Mouse (Mus musculus) kidney, embryonic 15.5 days (tissue): ENCODE data around the gene Prkaa1. TPM values are rescaled to one million over a fixed set of nuclear protein-coding genes. Genes with fewer than 3 reads are reported as not detected.
"Not testable (repeated sequence)": the region's sequence is repeated elsewhere in the genome, so short reads cannot be mapped to it uniquely, and the experiment has no call there.

ENCODE experiments used
- ATAC-seq: fragments of 200-750 bp; cut with Nextera tagmentation; replicated peaks from 2 replicates; pipeline ENCODE4 v1.8.0; 2017; ENCODE audit warnings: moderate TSS enrichment; ENCODE audit not compliant: low FRiP score
- H3K27ac ChIP-seq: fragments of 300-500 bp; sonication (generic); 2 replicates; pipeline ENCODE4 v1.5.1; 2015; ENCODE audit warnings: mild to moderate bottlenecking, inconsistent platforms
- H3K27me3 ChIP-seq: fragments of 300-500 bp; sonication (generic); 2 replicates; pipeline ENCODE4 v1.6.1; 2015; ENCODE audit warnings: inconsistent platforms
- H3K36me3 ChIP-seq: fragments of 300-500 bp; sonication (generic); 2 replicates; pipeline ENCODE4 v1.6.1; 2015; ENCODE audit warnings: inconsistent platforms
- H3K4me1 ChIP-seq: fragments of 300-500 bp; sonication (generic); 2 replicates; pipeline ENCODE4 v1.6.1; 2015; ENCODE audit warnings: inconsistent platforms
- H3K4me2 ChIP-seq: fragments of 300-500 bp; sonication (generic); 2 replicates; pipeline ENCODE4 v1.6.1; 2015; ENCODE audit warnings: moderate library complexity, mild to moderate bottlenecking, inconsistent platforms
- H3K4me3 ChIP-seq: fragments of 300-500 bp; sonication (generic); replicated peaks from 2 replicates; pipeline ENCODE4 v1.5.1; 2015; ENCODE audit warnings: mild to moderate bottlenecking, inconsistent platforms
- H3K9ac ChIP-seq: fragments of 300-500 bp; sonication (generic); 2 replicates; pipeline ENCODE4 v1.6.1; 2015; ENCODE audit warnings: mild to moderate bottlenecking, inconsistent platforms
- H3K9me3 ChIP-seq: fragments of 300-500 bp; sonication (generic); replicated peaks from 2 replicates; pipeline ENCODE4 v1.6.1; 2016; ENCODE audit warnings: inconsistent platforms
- WGBS: fragments of 180-500 bp; shearing (Covaris S2); methylation state at CpG from one replicate; pipeline ENCODE4 v1.1.7; 2015; ENCODE audit warnings: mixed read lengths; 5-methylcytosine and 5-hydroxymethylcytosine counted together
- polyA plus RNA-seq: library from polyadenylated mRNA; unstranded; fragments of >200 nt; fragmentation: Nextera tagmentation; extraction: Ambion mirVana; gene quantifications from 2 replicates; pipeline ENCODE4 v1.2.1, GENCODE M21; 2015

The Prkaa1 gene
- polyA plus RNA-seq, 1 experiment from 2014 or later: 22.6 TPM

DNA sequence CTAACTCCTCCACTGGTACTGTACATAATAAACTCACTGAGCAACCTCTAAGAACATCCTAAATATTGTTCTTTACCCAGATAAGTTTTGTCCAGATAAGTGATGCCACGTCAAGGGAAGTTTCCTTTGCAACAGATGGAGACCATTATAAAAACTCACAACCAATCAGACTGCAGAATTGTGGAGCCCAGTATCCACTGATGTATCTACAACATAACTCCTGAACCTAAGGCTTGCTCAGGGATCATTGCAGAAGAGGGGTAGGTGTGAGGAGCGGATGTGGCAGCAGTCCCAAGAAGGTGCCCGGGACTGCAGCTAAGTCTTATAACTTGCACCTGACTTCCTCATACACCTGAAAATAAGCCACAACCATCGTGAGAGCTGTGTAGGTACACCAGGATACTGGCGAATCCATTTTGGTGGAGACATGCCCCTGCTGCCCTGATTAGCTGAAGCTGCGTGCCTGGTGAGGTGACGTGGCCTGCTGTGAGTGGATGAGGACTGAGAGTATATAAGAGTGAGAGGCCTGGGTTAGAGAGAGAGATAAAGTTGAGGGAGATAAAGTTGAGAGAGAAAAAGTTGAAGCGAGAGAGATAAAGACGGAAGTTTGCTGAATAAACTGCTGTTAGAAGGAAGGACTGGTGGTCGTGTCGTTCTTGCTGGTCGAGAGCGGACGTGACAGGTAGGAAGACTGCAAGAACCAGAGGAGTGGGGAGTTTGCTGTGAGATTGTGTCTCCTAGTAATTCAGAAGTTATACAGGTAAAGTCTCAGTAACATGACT lies 12.6 kb upstream of the Prkaa1 start:
- not testable (repeated sequence) for H3K4me1 ChIP-seq, H3K27me3 ChIP-seq, ATAC-seq, H3K9me3 ChIP-seq, H3K36me3 ChIP-seq, H3K9ac ChIP-seq, H3K4me3 ChIP-seq, H3K27ac ChIP-seq, H3K4me2 ChIP-seq
- 90% methylated on average over 14 of the region's 14 CpGs for WGBS

- WGBS: 75% methylated on average over 3 of the region's 3 CpGs
- Histone ChIP-seq H3K9ac (no peak overlapping the region), H3K27me3 (no peaks in the 10 kb centered on the region), H3K4me3 (no peak overlapping the region), H3K4me1 (0 out of 2 replicates have a peak, but pooled peaks cover under 1% of the 10 kb centered on the region), H3K36me3 (no peaks in the 10 kb centered on the region), H3K4me2 (no peak overlapping the region), H3K9me3 (no peaks in the 10 kb centered on the region), H3K27ac (no peak overlapping the region)
- ATAC-seq: no peak
These were observed 10.4 kb upstream of the Prkaa1 start for GRCm38 (mm10) chr15:5133301-5133700.

- no peaks in the 10 kb centered on the region for H3K4me1 ChIP-seq
- 61% methylated on average over 3 of the region's 3 CpGs for WGBS
These were observed 9.5 kb upstream of the Prkaa1 start for GRCm38 (mm10) chr15:5134179-5134578.

DNA sequence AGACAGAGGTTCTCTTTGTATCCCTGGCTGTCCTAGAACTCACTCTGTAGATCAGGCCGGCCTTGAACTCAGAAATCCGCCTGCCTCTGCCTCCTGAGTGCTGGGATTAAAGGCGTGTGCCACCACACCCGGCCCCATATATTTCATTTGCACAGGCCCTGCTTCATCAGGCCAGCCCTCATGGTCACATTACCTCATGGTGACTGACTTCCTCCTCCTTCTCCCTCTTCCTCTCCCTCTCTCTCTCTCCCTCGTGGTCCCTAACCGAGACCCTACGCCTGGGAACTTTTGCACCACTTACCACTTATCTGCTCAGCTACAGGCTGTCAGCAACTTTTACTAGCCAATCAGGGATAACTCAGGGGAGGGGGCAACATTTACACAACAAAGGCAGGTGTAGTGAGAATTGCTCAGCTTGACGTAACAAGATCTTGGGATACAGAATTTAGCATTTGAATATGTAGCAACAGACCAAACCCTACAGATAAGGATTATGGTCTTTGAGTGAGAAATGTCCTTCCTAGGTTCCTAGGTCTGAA lies 8.6 kb upstream of the Prkaa1 start:
- WGBS: 77% methylated on average over 8 of the region's 8 CpGs
- Histone ChIP-seq H3K4me1 (no peaks in the 10 kb centered on the region), H3K9ac (no peak overlapping the region), H3K36me3 (no peaks in the 10 kb centered on the region), H3K27me3 (no peaks in the 10 kb centered on the region), H3K4me3 (no peak overlapping the region), H3K4me2 (no peak overlapping the region), H3K27ac (no peak overlapping the region), H3K9me3 (no peaks in the 10 kb centered on the region)
- no peak for ATAC-seq

More at GRCm38 (mm10) chr15:5134179-5134578, 9.5 kb upstream of the Prkaa1 start:
- no peaks in the 10 kb centered on the region for H3K27me3 ChIP-seq
- ATAC-seq: no peak
- no peaks in the 10 kb centered on the region for H3K9me3 ChIP-seq
- no peaks in the 10 kb centered on the region for H3K36me3 ChIP-seq
- no peak overlapping the region for H3K4me3 ChIP-seq
- no peak overlapping the region for H3K9ac ChIP-seq
- no peak overlapping the region for H3K4me2 ChIP-seq
- no peak overlapping the region for H3K27ac ChIP-seq

DNA sequence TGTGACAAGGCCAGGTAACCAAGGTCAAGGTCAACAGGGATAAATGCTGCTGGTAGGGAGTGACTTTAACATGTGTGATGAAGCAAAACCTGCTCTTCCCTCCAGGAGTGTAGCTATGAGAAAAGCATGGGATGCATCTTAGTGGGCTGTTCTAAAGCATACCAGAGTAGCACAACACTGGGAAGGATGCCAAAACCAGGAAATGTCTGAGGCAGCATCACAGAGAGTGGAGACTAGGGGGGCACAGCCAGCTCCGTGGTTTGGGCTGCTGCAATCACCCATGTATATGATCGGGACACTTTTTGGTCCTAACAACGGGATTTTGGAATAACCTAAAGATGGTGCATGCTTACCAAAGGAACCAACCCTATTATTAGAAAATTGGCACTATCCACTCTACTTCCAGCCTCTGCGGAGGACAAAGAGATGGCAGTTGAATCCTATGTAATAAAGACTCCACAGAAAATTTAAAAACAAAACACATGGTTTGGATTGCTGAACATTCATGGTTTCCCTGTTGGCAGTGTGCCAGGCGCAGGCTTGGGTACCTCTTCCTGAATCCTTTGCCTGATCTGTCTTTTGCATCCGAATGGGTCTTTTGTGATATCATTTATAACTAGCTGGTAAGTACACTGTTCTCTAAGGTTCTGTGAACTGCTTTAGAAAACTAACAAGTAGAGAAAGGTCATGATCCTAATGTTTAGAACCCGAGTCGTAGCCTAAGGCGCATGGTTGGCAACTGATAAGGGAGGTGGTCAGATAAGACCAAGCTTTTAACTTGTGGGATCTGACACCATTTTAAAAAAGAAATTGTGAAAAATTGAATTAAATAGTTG lies 5.4 kb upstream of the Prkaa1 start:
- Histone ChIP-seq H3K9ac (no peak overlapping the region), H3K36me3 (no peaks in the 10 kb centered on the region), H3K4me1 (no peaks in the 10 kb centered on the region), H3K4me3 (no peak overlapping the region), H3K27ac (no peak overlapping the region), H3K4me2 (no peak overlapping the region), H3K9me3 (no peaks in the 10 kb centered on the region), H3K27me3 (no peaks in the 10 kb centered on the region)
- ATAC-seq: no peak
- WGBS: 79% methylated on average over 9 of the region's 9 CpGs

DNA sequence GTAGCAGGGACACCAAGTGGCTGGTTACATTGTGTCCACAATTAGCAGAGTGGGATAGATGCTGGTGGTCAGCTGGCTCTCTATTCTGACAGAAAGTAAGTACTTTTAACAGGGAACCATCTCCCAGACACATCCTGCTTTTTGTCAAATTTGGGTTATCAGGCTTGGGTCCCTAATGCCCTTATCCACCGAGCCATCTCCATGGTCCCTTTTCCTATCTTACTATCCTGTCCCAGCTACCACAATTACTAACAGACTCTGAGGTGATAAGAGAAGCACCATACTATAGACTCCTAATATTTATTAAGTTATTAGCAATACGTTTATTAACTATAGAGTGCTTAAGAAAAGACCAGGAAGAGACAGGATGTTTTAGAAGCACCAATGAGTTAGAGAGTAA lies 4.3 kb upstream of the Prkaa1 start:
- no peaks in the 10 kb centered on the region for H3K9me3 ChIP-seq
- no peak overlapping the region for H3K27ac ChIP-seq
- H3K9ac ChIP-seq: no peak overlapping the region
- no peak for ATAC-seq
- no peaks in the 10 kb centered on the region for H3K36me3 ChIP-seq
- H3K4me2 ChIP-seq: no peak overlapping the region
- H3K27me3 ChIP-seq: no peaks in the 10 kb centered on the region
- H3K4me1 ChIP-seq: 0 out of 2 replicates have a peak, but pooled peaks cover under 1% of the 10 kb centered on the region
- H3K4me3 ChIP-seq: no peak overlapping the region
- WGBS: 88% methylated on average over 2 of the region's 2 CpGs

GRCm38 (mm10) chr15:5139863-5140262 lies 3.8 kb upstream of the Prkaa1 start:
- no peaks in the 10 kb centered on the region for H3K9me3 ChIP-seq
- H3K4me3 ChIP-seq: no peak overlapping the region
- peaks cover 5% of the 10 kb centered on the region for H3K4me1 ChIP-seq
- H3K27me3 ChIP-seq: no peaks in the 10 kb centered on the region
- ATAC-seq: no peak
- no peaks in the 10 kb centered on the region for H3K36me3 ChIP-seq
- H3K9ac ChIP-seq: no peak overlapping the region
- no peak overlapping the region for H3K27ac ChIP-seq
- no peak overlapping the region for H3K4me2 ChIP-seq
- 87% methylated on average over 7 of the region's 7 CpGs for WGBS

DNA sequence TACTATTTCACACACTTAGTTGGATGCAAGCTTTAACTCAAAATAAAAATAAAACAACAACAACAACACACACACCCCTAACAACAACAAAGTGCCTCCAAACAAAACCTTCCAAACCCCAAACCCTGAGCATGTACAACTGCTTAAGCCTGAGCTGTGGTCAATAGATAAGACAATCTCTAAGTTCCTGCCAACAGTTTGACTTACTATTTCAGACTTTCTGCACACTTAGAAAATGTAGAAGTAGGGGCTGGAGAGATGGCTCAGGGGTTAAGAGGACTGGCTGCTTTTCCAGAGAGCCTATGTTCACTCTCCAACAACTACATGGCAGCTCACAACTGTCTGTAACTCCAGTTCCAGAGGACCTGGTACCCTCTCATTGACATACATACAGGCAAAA lies 3.3 kb upstream of the Prkaa1 start:
- Histone ChIP-seq H3K4me1 (peaks cover 10% of the 10 kb centered on the region), H3K36me3 (no peaks in the 10 kb centered on the region), H3K4me3 (no peak overlapping the region), H3K9me3 (no peaks in the 10 kb centered on the region), H3K9ac (no peak overlapping the region), H3K27ac (no peak overlapping the region), H3K27me3 (no peaks in the 10 kb centered on the region), H3K4me2 (no peak overlapping the region)
- no peak for ATAC-seq

DNA sequence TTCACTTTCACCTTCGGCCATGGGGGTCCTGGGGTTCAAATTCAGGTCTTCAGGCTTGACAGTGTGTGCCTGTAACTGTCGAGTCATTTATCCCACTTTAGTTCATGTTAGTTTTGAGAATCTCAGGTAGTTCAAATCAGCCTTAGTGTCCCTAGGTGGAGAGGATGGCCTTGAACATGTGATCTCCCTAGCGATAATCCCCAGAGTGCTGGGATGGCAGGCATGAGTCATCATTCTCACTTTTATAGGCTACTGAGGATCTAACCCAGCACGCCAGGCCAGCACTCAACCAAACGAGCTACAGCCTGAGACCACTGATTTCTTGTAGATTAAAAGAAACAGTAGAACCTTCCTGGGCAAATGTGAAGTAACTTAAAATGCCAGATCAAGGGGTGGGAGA lies 1.6 kb upstream of the Prkaa1 start:
- Histone ChIP-seq H3K4me3 (no peak overlapping the region), H3K4me1 (peaks cover 18% of the 10 kb centered on the region), H3K27ac (no peak overlapping the region), H3K36me3 (0 out of 2 replicates have a peak, but pooled peaks cover 3% of the 10 kb centered on the region), H3K9ac (no peak overlapping the region), H3K27me3 (no peaks in the 10 kb centered on the region), H3K9me3 (no peaks in the 10 kb centered on the region), H3K4me2 (no peak overlapping the region)
- ATAC-seq: no peak
- WGBS: 64% methylated on average over 5 of the region's 5 CpGs

GRCm38 (mm10) chr15:5142714-5143113 lies 947 bp upstream of the Prkaa1 start:
- Histone ChIP-seq H3K27me3 (no peaks in the 10 kb centered on the region), H3K4me2 (no peak overlapping the region), H3K9ac (no peak overlapping the region), H3K9me3 (no peaks in the 10 kb centered on the region), H3K27ac (no peak overlapping the region), H3K4me1 (peaks cover 18% of the 10 kb centered on the region), H3K4me3 (no peak overlapping the region), H3K36me3 (0 out of 2 replicates have a peak, but pooled peaks cover 3% of the 10 kb centered on the region)
- no peak for ATAC-seq
- WGBS: 67% methylated on average over 5 of the region's 5 CpGs

DNA sequence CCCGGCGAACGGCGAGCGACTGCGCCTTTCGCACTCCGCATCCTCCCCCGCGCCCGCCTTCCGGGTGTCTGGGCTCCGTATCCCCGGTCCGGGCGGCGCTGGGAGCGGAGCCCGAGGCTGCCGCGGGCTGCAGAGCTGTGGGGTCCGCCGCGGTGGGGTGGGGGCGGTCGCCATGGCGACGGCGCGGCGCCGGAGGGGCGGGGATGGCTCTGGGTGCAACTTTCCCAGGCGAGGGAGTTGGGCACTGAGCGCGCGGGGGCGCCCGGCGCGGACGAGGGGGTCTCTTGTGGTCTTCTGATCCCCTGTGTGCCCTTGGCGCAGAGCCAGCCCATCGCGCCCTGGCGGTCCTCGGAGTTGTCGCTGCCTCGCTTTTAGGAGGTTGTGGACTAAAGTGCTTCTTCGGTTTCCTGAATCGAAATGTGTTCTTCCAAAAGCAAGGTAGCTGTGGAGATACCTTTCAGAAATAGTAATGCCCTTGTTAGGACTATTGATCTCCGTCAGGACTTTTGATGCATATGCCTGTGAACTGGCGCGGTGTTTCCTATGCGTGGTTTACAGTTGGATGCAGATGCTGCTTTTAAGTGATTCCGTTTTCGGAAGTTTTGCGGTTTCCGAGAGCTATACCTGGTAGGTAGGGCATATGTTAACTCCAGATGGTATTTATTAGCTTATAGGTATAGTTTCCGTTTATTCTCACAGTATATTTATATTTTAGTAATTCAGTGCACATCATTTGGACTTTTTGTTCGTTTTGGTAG lies 539 bp downstream of the Prkaa1 start:
- peak overlapping the region; percentile 97 for H3K27ac ChIP-seq
- H3K4me1 ChIP-seq: peaks cover 26% of the 10 kb centered on the region
- H3K4me2 ChIP-seq: peak overlapping the region; percentile 73
- WGBS: under 1% methylated on average over 58 of the region's 61 CpGs
- 0 out of 2 replicates have a peak, but pooled peaks cover 3% of the 10 kb centered on the region for H3K36me3 ChIP-seq
- H3K4me3 ChIP-seq: peak overlapping the region; percentile 91
- H3K9ac ChIP-seq: peak overlapping the region; percentile 91
- H3K9me3 ChIP-seq: no peaks in the 10 kb centered on the region
- ATAC-seq: peak; percentile 90
- H3K27me3 ChIP-seq: no peaks in the 10 kb centered on the region
